Mouse (Mus musculus) small intestine, adult 2 months (tissue): ENCODE data around the gene Tbc1d9b.

Experiments
- CTCF ChIP-seq: fragments of 200-500 bp; IDR thresholded peaks from 2 replicates; pipeline ENCODE4 v1.5.1; 2012; ENCODE audit warnings: low read depth, mild to moderate bottlenecking, control low read depth, inconsistent platforms, low read length, moderate library complexity, mixed read lengths; ENCODE audit not compliant: insufficient replicate concordance, insufficient read length; ENCODE audit errors: extremely low read depth
- POLR2A ChIP-seq: fragments of 200-500 bp; IDR thresholded peaks from 2 replicates; pipeline ENCODE4 v1.6.1; 2012; ENCODE audit warnings: low read depth, mild to moderate bottlenecking, control low read depth, inconsistent platforms, low read length, moderate library complexity

DNA sequence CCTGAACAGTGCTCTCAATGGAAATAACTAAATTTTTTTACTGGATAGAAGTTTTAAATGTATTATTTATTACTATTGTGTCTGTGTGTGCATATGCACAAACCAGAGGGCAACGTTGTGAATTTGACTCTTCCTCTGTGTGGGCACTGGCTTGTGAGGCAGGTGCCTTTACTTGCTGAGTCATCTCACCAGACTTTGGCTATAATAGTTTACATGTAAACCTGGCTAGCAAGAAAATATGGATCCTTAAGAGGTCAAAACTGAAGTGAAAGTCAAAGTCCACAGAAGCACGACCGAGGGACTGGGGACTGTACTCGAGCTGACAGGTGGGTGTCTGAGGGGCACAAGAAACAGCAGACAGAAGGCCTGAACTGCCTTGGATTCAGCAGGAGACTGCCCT lies 51.5 kb downstream of the Tbc1d9b start:
- no peak for TF ChIP-seq POLR2A
- TF ChIP-seq CTCF, result no peak
